Mouse (Mus musculus): ENCODE data around the gene Nucks1. TPM values are rescaled to one million over a fixed set of nuclear protein-coding genes. Genes with fewer than 3 reads are reported as not detected.

Nucks1 gene
- polyA plus RNA-seq, 1 experiment from 2014 or later, result 61.2 TPM

DNA sequence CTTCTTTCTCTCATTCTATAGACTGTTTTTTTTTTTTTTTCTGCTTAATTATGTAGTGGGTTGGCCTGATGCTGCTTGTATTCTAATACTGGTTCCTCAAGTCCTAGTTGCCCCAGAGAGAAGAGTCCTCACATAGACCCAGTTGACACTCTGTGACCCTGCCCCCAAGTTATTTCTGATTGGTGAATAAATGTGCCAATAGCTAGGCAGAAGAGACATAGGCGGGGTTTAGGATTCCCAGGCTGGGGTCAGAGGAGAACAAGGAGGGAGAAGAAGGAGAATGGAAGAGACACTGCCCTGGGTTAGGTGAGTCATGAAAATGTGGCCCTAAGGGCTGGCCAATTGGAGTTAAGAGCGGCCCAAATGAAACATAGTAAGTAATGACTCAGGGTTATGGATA is 30.5 kb upstream of the Nucks1 start:
- 67% methylated on average over 2 of the region's 2 CpGs for WGBS
- Histone ChIP-seq H3K27me3 (ENCODE audit: control insufficient read depth, insufficient read depth, low read length) (no peaks in the 10 kb centered on the region), H3K9ac (replicated peaks; ENCODE audit: low read depth, low read length) (no peak overlapping the region), H3K36me3 (ENCODE audit: control insufficient read depth, insufficient read depth, low read length) (no peaks in the 10 kb centered on the region), H3K27ac (ENCODE audit: low read length) (no peak overlapping the region), H3K4me3 (ENCODE audit: low read depth, low read length) (no peak overlapping the region), H3K4me2 (replicated peaks; ENCODE audit: low read depth, low read length) (no peak overlapping the region), H3K9me3 (ENCODE audit: control insufficient read depth, low read depth, low read length) (no peaks in the 10 kb centered on the region), H3K4me1 (ENCODE audit: control insufficient read depth, insufficient read depth, low read length) (no peaks in the 10 kb centered on the region)
- no peak for ATAC-seq (ENCODE audit: insufficient number of reproducible peaks, insufficient read depth, low FRiP score, low read depth)

DNA sequence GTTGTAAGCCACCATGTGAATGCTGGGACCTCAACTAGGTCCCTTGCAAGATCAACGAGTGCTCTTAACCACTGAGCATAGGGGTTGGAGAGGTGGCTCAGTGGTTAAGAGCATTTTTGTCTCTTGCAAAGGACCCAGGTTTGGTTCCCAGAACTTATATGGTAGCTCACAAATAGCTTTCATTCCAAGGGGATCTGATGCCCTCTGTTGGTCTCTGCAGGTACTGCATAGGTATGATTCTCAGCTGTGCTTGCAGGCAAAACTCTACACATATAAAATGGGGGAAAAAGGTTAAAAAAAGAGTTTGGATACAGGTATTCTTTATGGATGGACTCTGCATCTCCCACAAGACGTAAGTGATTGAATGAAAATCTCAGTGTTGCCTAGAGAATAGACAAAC is 27.5 kb upstream of the Nucks1 start:
- Histone ChIP-seq H3K4me3 (ENCODE audit: low read depth, low read length) (no peak overlapping the region), H3K27me3 (ENCODE audit: control insufficient read depth, insufficient read depth, low read length) (no peaks in the 10 kb centered on the region), H3K9ac (replicated peaks; ENCODE audit: low read depth, low read length) (no peak overlapping the region), H3K36me3 (ENCODE audit: control insufficient read depth, insufficient read depth, low read length) (no peaks in the 10 kb centered on the region), H3K27ac (ENCODE audit: low read length) (no peak overlapping the region), H3K9me3 (ENCODE audit: control insufficient read depth, low read depth, low read length) (no peaks in the 10 kb centered on the region), H3K4me1 (ENCODE audit: control insufficient read depth, insufficient read depth, low read length) (no peaks in the 10 kb centered on the region), H3K4me2 (replicated peaks; ENCODE audit: low read depth, low read length) (no peak overlapping the region)
- 45% methylated on average over 2 of the region's 2 CpGs for WGBS
- ATAC-seq (ENCODE audit: insufficient number of reproducible peaks, insufficient read depth, low FRiP score, low read depth), result no peak

- no peak for ATAC-seq (ENCODE audit: insufficient number of reproducible peaks, insufficient read depth, low FRiP score, low read depth)
Observed at GRCm38 (mm10) chr1:131886173-131886572, 24.2 kb upstream of the Nucks1 start.

DNA sequence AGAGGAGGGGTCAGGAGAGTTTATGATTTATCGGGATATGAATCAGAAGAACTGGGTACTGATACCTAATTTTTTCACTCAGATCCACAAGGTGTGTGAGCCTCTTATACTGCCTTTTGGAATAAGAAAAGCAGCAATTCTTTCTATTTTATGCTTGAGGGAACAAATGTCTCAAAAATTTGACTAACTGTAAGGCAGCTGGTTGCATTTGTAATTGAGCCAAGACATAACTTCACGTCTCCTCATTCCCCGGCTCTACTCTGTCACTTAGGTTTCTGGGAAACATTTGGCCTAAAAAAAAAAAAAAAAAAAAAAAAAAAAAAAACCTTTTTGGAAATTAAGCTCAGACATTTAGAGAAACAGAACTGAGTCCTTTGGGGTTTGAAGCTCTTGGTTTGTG is 23.7 kb upstream of the Nucks1 start:
- no peak for ATAC-seq (ENCODE audit: insufficient number of reproducible peaks, insufficient read depth, low FRiP score, low read depth)

More at GRCm38 (mm10) chr1:131886173-131886572, 24.2 kb upstream of the Nucks1 start:
- no peaks in the 10 kb centered on the region for H3K27me3 ChIP-seq (ENCODE audit: control insufficient read depth, insufficient read depth, low read length)
- WGBS, result 70% methylated on average over 2 of the region's 2 CpGs
- no peak overlapping the region for H3K4me3 ChIP-seq (ENCODE audit: low read depth, low read length)
- H3K27ac ChIP-seq (ENCODE audit: low read length), result no peak overlapping the region
- H3K9me3 ChIP-seq (ENCODE audit: control insufficient read depth, low read depth, low read length), result no peaks in the 10 kb centered on the region
- no peaks in the 10 kb centered on the region for H3K4me1 ChIP-seq (ENCODE audit: control insufficient read depth, insufficient read depth, low read length)
- no peak overlapping the region for H3K9ac ChIP-seq (replicated peaks; ENCODE audit: low read depth, low read length)
- H3K4me2 ChIP-seq (replicated peaks; ENCODE audit: low read depth, low read length), result no peak overlapping the region
- no peaks in the 10 kb centered on the region for H3K36me3 ChIP-seq (ENCODE audit: control insufficient read depth, insufficient read depth, low read length)

DNA sequence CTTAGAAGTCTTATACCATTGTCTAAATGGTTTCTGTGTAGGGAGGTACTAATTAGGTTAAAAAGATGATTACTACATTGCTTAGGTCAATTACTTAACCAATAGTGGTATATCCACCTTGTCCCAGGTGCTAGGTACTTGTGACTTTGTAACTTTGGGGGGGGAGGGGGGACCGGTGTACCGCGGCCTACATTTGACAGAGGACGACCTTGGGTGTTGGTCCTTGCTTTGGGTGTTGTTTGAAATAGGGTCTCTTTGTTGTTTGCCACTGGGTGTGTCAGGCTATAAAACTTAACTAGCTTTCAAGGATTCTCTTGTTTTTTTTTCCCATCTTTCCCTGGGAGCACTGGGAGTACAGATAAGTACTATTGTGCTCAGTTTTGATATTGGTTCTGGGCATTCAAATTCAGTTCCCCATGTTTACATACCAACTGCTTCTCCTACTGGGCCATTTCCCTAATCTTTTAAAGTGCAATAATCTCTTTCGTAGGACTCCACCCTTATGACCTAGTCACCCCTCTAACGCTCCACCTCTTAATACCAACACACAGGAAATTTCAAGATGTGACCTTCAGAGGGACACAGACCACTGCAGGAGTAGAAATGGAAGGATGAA is 20.2 kb upstream of the Nucks1 start:
- Histone ChIP-seq H3K4me3 (ENCODE audit: low read depth, low read length) (no peak overlapping the region), H3K4me1 (ENCODE audit: control insufficient read depth, insufficient read depth, low read length) (no peaks in the 10 kb centered on the region), H3K27ac (ENCODE audit: low read length) (no peak overlapping the region), H3K9ac (replicated peaks; ENCODE audit: low read depth, low read length) (no peak overlapping the region), H3K9me3 (ENCODE audit: control insufficient read depth, low read depth, low read length) (no peaks in the 10 kb centered on the region), H3K36me3 (ENCODE audit: control insufficient read depth, insufficient read depth, low read length) (no peaks in the 10 kb centered on the region), H3K4me2 (replicated peaks; ENCODE audit: low read depth, low read length) (no peak overlapping the region), H3K27me3 (ENCODE audit: control insufficient read depth, insufficient read depth, low read length) (no peaks in the 10 kb centered on the region)
- ATAC-seq (ENCODE audit: insufficient number of reproducible peaks, insufficient read depth, low FRiP score, low read depth), result peak; percentile 46; the same call in 1 of the 2 replicates
- 65% methylated on average over 6 of the region's 6 CpGs for WGBS

More for the DNA sequence above, 23.7 kb upstream of the Nucks1 start:
- Histone ChIP-seq H3K27me3 (ENCODE audit: control insufficient read depth, insufficient read depth, low read length) (no peaks in the 10 kb centered on the region), H3K9me3 (ENCODE audit: control insufficient read depth, low read depth, low read length) (no peaks in the 10 kb centered on the region), H3K4me1 (ENCODE audit: control insufficient read depth, insufficient read depth, low read length) (no peaks in the 10 kb centered on the region), H3K27ac (ENCODE audit: low read length) (no peak overlapping the region), H3K4me2 (replicated peaks; ENCODE audit: low read depth, low read length) (no peak overlapping the region), H3K9ac (replicated peaks; ENCODE audit: low read depth, low read length) (no peak overlapping the region), H3K36me3 (ENCODE audit: control insufficient read depth, insufficient read depth, low read length) (no peaks in the 10 kb centered on the region), H3K4me3 (ENCODE audit: low read depth, low read length) (no peak overlapping the region)
- WGBS, result 65% methylated on average over 3 of the region's 3 CpGs

GRCm38 (mm10) chr1:131891436-131891835 is 18.9 kb upstream of the Nucks1 start:
- WGBS, result 75% methylated on average over 4 of the region's 4 CpGs
- Histone ChIP-seq H3K4me3 (ENCODE audit: low read depth, low read length) (no peak overlapping the region), H3K9ac (replicated peaks; ENCODE audit: low read depth, low read length) (no peak overlapping the region), H3K27me3 (ENCODE audit: control insufficient read depth, insufficient read depth, low read length) (no peaks in the 10 kb centered on the region), H3K4me1 (ENCODE audit: control insufficient read depth, insufficient read depth, low read length) (no peaks in the 10 kb centered on the region), H3K36me3 (ENCODE audit: control insufficient read depth, insufficient read depth, low read length) (no peaks in the 10 kb centered on the region), H3K4me2 (replicated peaks; ENCODE audit: low read depth, low read length) (no peak overlapping the region), H3K27ac (ENCODE audit: low read length) (no peak overlapping the region), H3K9me3 (ENCODE audit: control insufficient read depth, low read depth, low read length) (no peaks in the 10 kb centered on the region)
- ATAC-seq (ENCODE audit: insufficient number of reproducible peaks, insufficient read depth, low FRiP score, low read depth), result no peak

DNA sequence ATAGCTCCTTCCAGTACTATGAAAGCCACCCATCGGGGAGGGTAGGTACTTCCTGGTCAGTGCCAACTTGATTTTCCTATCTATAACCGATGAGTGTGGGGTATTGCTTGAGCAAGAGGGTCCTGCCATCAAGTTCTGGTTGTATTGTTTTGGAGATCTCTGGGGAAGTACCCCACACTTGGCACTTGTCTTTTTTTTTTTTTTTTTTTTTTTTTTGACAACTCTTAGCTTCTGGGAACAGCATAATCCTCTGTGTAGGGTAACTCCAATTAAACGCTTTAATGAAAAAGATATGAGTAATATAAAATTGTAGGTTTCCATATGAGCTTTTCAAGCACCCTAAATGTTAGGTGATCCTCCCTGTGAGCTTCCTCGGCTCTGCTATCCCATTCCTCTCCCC is 7.7 kb upstream of the Nucks1 start:
- Histone ChIP-seq H3K9ac (replicated peaks; ENCODE audit: low read depth, low read length) (no peak overlapping the region), H3K4me2 (replicated peaks; ENCODE audit: low read depth, low read length) (no peak overlapping the region), H3K9me3 (ENCODE audit: control insufficient read depth, low read depth, low read length) (no peaks in the 10 kb centered on the region), H3K27me3 (ENCODE audit: control insufficient read depth, insufficient read depth, low read length) (no peaks in the 10 kb centered on the region), H3K36me3 (ENCODE audit: control insufficient read depth, insufficient read depth, low read length) (no peaks in the 10 kb centered on the region), H3K4me1 (ENCODE audit: control insufficient read depth, insufficient read depth, low read length) (no peaks in the 10 kb centered on the region), H3K27ac (ENCODE audit: low read length) (no peak overlapping the region), H3K4me3 (ENCODE audit: low read depth, low read length) (no peak overlapping the region)
- 89% methylated on average over 4 of the region's 4 CpGs for WGBS
- ATAC-seq (ENCODE audit: insufficient number of reproducible peaks, insufficient read depth, low FRiP score, low read depth), result no peak

DNA sequence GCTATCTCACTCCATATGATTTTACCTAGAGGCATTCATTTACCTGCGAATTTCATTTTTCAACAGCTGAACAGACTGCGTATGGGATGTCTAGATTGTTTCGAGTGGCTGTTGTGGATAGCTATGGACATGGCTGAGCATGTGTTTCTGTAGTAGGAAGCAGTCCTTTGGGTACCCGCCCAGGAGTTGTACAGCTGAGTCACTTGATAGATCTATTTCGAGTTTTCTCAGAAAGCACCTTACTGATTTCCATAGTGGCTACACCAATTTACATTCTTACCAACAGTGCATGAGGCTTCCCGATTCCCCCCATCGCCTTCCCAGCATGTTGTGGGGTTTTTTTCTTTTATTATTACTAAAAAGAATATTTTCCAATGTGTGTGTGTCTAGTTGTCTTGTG is 7.1 kb upstream of the Nucks1 start:
- Histone ChIP-seq H3K4me3 (ENCODE audit: low read depth, low read length) (no peak overlapping the region), H3K9ac (replicated peaks; ENCODE audit: low read depth, low read length) (no peak overlapping the region), H3K27ac (ENCODE audit: low read length) (no peak overlapping the region), H3K36me3 (ENCODE audit: control insufficient read depth, insufficient read depth, low read length) (no peaks in the 10 kb centered on the region), H3K27me3 (ENCODE audit: control insufficient read depth, insufficient read depth, low read length) (no peaks in the 10 kb centered on the region), H3K9me3 (ENCODE audit: control insufficient read depth, low read depth, low read length) (no peaks in the 10 kb centered on the region), H3K4me2 (replicated peaks; ENCODE audit: low read depth, low read length) (no peak overlapping the region), H3K4me1 (ENCODE audit: control insufficient read depth, insufficient read depth, low read length) (no peaks in the 10 kb centered on the region)
- ATAC-seq (ENCODE audit: insufficient number of reproducible peaks, insufficient read depth, low FRiP score, low read depth), result no peak
- 87% methylated on average over 7 of the region's 7 CpGs for WGBS

DNA sequence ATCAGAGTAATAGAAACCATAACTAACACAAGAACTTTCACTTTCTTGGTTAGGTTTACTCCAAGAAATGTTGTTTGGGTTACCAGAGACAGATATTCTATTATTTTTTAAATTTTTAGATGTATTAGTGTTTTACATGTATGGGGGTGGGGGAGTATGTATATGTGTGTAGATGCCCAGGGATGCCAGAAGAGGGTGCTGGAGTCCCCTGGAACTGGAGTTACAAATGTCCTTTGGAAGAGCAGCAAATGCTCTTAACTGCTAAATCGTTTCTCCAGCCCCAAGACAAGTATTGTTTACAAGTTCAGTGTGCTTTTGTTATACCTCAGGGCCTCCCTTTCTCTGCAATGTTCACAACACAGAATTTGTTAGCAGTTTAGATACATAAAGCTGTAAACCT is 4.8 kb upstream of the Nucks1 start:
- no peak overlapping the region for H3K9ac ChIP-seq (replicated peaks; ENCODE audit: low read depth, low read length)
- H3K27ac ChIP-seq (ENCODE audit: low read length), result no peak overlapping the region
- H3K9me3 ChIP-seq (ENCODE audit: control insufficient read depth, low read depth, low read length), result no peaks in the 10 kb centered on the region
- no peak overlapping the region for H3K4me3 ChIP-seq (ENCODE audit: low read depth, low read length)
- no peaks in the 10 kb centered on the region for H3K36me3 ChIP-seq (ENCODE audit: control insufficient read depth, insufficient read depth, low read length)
- WGBS, result 0% methylated on average over 1 of the region's 1 CpGs
- no peaks in the 10 kb centered on the region for H3K4me1 ChIP-seq (ENCODE audit: control insufficient read depth, insufficient read depth, low read length)
- no peak overlapping the region for H3K4me2 ChIP-seq (replicated peaks; ENCODE audit: low read depth, low read length)
- ATAC-seq (ENCODE audit: insufficient number of reproducible peaks, insufficient read depth, low FRiP score, low read depth), result no peak
- H3K27me3 ChIP-seq (ENCODE audit: control insufficient read depth, insufficient read depth, low read length), result no peaks in the 10 kb centered on the region

Data from stomach, embryonic 14.5 days (tissue).